Mouse (Mus musculus): ENCODE measurements around the gene Eif4e1b.
"Not testable (repeated sequence)": the region's sequence is repeated elsewhere in the genome, so short reads cannot be mapped to it uniquely, and the experiment has no call there.

Eif4e1b gene

GRCm38 (mm10) chr13:54760164-54760795 lies 23.5 kb upstream of the Eif4e1b start:
- peak; percentile 66 for DNase-seq

- no peak for DNase-seq
Measured at GRCm38 (mm10) chr13:54760906-54761305, 22.9 kb upstream of the Eif4e1b start.

- DNase-seq: no peak
Measured at GRCm38 (mm10) chr13:54765281-54766191, 18.3 kb upstream of the Eif4e1b start.

DNA sequence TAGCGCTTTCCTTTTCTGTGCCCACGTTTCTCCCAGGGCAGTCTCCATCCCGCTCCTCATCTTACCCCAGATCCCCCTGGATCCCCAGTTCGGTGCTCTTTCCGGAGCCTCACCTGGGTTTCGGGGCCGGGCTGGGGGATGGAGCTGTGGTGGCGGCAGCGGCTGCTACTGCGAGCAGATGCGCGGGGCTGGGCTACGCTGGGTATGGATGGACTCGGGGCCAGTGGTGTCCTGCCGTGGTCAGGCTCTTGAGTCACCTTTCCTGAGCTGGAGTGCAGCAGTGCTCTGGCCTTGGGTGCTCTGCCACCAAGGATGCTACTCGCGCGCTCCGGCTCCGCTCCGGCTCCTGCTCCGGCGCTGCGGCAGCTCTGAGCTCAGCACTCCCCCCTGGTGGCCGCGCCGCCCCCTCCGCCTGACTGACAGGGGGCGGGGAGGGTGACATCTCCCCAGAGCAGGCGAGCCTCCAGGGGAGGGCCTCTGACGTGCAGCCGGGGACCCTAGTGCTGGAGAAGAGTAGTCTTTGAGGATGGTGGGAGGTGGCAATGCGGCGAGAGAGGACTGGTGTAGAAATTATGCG lies 17.5 kb upstream of the Eif4e1b start, which contains the start of gene Sncb:
Gene Sncb, minus strand, starts transcription at position 404 of the 577 bp plus-strand sequence.
- peak; percentile 90 for DNase-seq

DNA sequence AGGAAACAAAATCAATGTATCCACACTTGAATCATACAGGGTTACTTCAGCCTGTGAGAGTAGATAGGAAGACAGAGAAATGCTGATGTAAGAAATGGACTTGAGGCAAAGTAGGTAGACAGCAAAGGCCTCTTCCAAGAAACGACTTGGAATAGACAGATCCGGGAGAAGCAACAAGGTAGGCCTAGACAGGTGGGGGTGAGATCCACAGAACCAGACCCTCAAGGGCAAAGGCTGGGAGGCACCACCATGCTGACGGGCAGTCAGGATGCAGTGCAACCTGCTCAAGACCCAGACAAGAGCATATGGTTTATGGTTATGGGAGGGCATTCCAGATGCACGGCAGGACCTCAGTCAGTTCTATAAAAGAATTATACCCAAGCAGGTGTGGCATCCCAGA lies 16.8 kb upstream of the Eif4e1b start:
- DNase-seq: no peak

GRCm38 (mm10) chr13:54780592-54780991 lies 3.2 kb upstream of the Eif4e1b start:
- DNase-seq: no peak

GRCm38 (mm10) chr13:54781086-54781485 lies 2.7 kb upstream of the Eif4e1b start:
- DNase-seq: no peak

GRCm38 (mm10) chr13:54783235-54783634 lies 563 bp upstream of the Eif4e1b start:
- no peak for DNase-seq

- not testable (repeated sequence) for DNase-seq
Measured at GRCm38 (mm10) chr13:54787591-54787990, 3.8 kb downstream of the Eif4e1b start.

- peak; percentile 86 for DNase-seq
Measured at GRCm38 (mm10) chr13:54788740-54789560, 5.2 kb downstream of the Eif4e1b start, which contains the start of gene Tspan17. TSS of gene Tspan17 (plus strand) at chr13:54789377.

GRCm38 (mm10) chr13:54789561-54790397 lies 6.0 kb downstream of the Eif4e1b start:
- DNase-seq: peak; percentile 51

DNA sequence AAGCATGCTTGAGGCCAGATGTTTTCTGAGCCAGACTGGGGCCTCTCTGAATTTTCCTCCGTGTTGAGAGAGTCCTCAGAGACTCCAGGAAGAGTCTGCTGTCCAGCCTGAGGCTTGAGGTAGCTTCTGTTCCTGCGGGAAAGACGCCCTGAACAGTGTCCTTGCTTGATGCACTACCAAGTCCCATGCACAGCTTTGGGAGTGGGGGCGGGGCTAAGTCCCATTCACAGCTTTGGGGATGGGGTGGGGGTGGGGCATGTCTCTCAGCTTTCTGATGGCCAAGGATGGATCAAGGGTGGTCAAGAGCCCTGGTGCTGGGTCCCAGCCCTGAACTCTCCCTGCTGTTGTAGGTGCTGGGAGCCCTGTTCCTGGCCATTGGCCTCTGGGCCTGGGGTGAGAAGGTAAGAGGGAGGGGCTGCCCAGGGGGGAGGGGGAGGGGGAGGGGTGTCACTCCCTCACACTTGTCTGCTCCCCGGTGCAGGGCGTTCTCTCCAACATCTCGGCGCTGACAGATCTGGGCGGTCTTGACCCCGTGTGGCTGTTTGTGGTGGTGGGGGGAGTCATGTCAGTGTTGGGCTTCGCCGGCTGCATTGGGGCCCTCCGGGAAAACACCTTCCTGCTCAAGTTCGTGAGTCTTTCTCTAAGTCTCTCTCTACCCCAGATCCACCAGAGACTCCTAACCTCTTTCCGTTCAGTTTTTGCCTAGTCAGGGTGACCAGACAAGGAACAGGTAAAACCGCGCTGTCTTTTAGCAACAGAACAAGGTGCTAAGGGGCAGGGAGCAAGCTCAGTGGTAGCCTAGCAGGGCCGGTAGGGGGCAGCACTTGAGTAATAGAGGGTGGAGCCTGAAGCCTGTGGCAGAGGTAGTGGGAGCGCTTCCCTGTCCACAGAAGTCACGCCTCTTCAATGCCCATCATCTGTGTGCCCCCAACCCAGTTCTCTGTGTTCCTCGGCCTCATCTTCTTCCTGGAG lies 8.7 kb downstream of the Eif4e1b start:
- no peak for DNase-seq

DNA sequence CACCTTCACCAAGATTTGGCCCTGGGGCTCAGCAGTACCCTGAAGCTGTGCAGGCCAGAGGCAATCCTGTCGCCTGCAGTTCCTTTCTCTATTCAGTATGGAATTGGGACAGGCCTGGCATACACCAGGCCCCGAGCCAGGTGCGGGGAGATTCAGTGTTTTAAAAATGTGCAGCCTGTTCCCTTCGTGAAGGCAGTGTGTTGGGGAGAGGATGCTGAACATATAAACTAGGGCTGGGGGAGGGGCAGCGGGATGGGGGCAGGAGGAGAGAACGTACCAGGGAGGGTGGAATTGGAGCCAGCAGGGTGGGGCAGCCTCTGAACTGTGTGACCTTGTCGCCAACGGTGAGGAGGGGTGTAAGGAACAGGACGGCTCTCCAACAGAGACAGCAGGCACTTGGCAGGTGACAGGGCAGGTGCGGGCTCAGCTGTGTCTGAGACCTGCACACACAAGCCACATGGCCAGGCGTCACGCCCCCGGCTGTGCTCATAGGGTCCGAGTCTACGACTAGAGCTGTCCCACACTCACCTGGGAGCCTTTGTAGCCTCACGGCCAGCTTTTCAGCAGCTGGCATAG lies 10.3 kb downstream of the Eif4e1b start:
- DNase-seq: peak; percentile 56

GRCm38 (mm10) chr13:54794843-54795242 lies 11.0 kb downstream of the Eif4e1b start:
- DNase-seq: no peak

GRCm38 (mm10) chr13:54797356-54797755 lies 13.6 kb downstream of the Eif4e1b start:
- DNase-seq: no peak

- no peak for DNase-seq
Measured at GRCm38 (mm10) chr13:54797861-54798643, 14.3 kb downstream of the Eif4e1b start.

DNA sequence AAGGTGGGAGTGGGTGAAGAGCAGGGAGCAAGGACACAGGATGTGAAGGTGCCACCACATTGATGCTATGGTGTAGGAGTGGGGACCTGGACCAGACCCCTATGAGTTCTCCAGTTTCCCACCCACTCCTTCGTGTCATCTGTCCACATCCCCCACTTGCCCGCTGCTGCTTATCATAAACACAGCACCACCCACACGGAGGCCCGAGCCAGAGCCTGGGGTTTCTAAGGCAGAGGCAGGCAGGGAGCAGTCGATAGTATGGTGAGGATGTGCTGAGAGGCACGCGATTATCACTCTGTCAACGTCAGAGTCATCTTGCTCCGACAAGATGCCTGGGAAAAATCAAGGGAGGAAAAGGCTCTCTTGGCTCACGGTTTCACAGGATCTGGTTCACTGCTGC lies 14.9 kb downstream of the Eif4e1b start:
- DNase-seq: no peak

DNA sequence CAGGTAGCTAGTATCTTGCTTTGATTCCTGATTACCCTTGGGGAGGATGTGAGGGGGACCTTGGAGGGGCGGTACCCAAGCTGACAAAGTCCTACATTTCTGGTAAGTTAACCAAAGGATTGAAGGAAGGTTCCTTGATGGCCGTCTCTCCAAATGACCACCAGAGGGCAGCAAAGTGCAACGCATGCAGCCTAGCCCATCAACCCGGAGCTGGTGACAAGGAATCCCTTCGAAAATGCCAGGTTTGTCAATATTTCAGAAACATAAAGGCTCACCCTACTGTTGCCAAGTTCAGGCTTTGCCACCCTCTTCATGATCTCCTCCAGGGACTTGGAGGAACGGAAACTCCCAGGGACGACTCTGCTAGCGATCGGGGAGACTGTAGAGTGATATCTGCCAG lies 15.9 kb downstream of the Eif4e1b start:
- DNase-seq: peak; percentile 81

DNA sequence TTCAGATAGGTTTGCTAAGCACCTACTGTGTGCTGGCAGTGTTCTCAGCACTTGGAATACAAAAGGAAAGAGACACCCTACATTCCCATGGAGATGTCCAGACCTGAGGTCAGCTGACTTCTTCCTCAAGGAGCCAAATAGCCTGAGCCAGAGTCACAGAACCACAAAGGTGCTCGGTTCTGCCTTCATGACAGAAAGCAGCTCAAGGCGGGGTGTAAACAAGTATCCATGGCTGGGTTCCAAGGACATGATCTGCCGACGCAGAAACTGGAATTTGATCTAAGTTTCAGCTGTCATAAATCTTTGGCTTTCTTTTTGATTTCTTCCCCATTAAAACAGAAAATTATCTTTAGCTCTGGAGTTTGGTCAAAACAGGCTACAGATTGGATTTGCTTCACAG lies 16.4 kb downstream of the Eif4e1b start:
- no peak for DNase-seq
